Mouse (Mus musculus): ENCODE measurements around the gene Recql.

DNA sequence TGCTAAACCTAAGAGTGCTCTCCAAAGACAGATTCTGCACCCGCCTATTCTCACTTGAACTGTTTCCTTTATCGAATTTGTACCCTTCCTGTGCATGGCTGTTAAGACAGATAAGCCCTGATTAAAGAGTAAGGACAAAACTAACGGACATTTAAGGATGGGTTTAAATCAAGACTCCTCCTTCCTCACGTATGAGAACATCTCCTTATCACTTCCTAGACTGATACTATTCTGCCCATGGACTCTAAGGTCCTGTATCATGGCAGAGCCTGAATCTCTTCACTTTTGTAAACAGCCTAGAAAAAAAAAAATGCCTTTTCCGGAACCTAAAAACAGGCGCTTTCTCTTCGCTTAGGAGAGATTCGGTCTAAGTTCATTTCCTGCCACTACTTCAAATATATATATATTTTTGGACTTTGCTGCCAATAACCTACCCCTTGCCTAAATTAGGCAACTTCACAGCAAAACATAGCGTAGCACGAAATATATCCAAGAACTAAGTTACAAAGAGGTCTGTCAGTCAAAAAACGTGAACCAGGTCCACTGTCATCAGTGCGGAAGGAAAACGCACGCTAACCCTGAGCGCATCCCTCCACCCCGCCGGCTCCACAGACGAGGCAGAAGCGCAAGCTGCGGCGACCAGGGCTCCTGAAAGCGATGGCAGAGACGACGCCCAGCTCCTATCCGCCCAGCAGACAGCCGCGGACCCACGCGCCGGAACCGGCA lies 439 bp downstream of the Recql start:
- TF ChIP-seq CTCF (IDR thresholded peaks at IDR 0.05 in 2 of 3, conservative IDR thresholded peaks at IDR 0.05 in 1 of 3; ENCODE audit: control insufficient read depth in 1 of 3, insufficient read depth in 1 of 3, low read depth in 2 of 3, low read length in 3 of 3, poor library complexity in 1 of 3, severe bottlenecking in 1 of 3) (no peak), POLR2AphosphoS2 (IDR thresholded peaks at IDR 0.05; ENCODE audit: low read length) (0 out of 2 replicates have a peak, but pooled peaks have one; percentile 38), POLR2A (IDR thresholded peaks at IDR 0.05; ENCODE audit: control insufficient read depth in 1 of 2, insufficient read depth in 1 of 2, low read depth in 1 of 2, low read length in 2 of 2, poor library complexity in 1 of 2) (peak; percentile 72 to 73), TCF12 (IDR thresholded peaks at IDR 0.05; ENCODE audit: low read depth, low read length) (peak; percentile 95), ZC3H11A (IDR thresholded peaks at IDR 0.05; ENCODE audit: low read depth, low read length) (no peak), EP300 (IDR thresholded peaks at IDR 0.05; ENCODE audit: low read depth in 1 of 2, low read length in 2 of 2) (peak; percentile 97 to 99)

Data from MEL (cell line).